Mouse (Mus musculus): ENCODE measurements around the gene Adora2a. TPM values are rescaled to one million over a fixed set of nuclear protein-coding genes. Genes with fewer than 3 reads are reported as not detected.
A peak's percentile ranks its signal among the peaks of the same experiment; 100 is the strongest.
"Not testable (repeated sequence)": the region's sequence is repeated elsewhere in the genome, so short reads cannot be mapped to it uniquely, and the experiment has no call there.

Gene Adora2a
- polyA plus RNA-seq, 1 experiment from 2014 or later = 5.2 TPM

- Histone ChIP-seq H3K4me2 (ENCODE audit: low read length) (no peak overlapping the region), H3K27me3 (ENCODE audit: insufficient read depth, low read length) (no peaks in the 10 kb centered on the region), H3K4me1 (replicated peaks; ENCODE audit: insufficient read depth, low read length) (no peaks in the 10 kb centered on the region), H3K27ac (no peak overlapping the region), H3K9me3 (replicated peaks; ENCODE audit: low read length) (no peaks in the 10 kb centered on the region), H3K36me3 (ENCODE audit: insufficient read depth, low read length) (no peaks in the 10 kb centered on the region), H3K9ac (ENCODE audit: low read depth, low read length) (no peak overlapping the region), H3K4me3 (replicated peaks; ENCODE audit: low read depth, low read length) (no peak overlapping the region)
- DNase-seq (ENCODE audit: low spot score) (no peak), ATAC-seq (replicated peaks; ENCODE audit: low FRiP score, low read depth) (no peak)
- 67% methylated on average over 2 of the region's 2 CpGs for WGBS
- no peak for TF ChIP-seq CTCF (IDR thresholded peaks at IDR 0.05; ENCODE audit: low read depth)
These were observed 28.6 kb downstream of the Adora2a start for GRCm38 (mm10) chr10:75345265-75345664.

DNA sequence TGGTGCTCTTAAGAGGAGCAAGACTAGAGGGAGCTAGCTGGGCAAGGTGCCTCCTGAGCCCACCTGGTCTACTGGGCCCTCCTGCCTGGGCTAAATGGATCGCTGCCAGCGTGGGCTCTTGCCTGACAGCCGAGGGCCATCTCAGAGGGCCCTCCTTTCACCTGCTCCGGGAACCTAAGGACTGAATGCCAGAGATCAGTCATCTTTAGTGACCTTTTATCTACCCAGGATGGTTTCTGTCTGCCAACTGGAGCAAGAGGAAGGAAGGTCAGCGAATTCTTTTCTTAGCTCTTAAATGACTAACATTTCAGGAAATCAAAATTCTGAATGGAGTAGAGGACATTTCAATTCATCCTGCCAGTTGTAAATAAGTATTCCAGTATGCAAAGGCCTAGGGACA is 33.9 kb downstream of the Adora2a start:
- Histone ChIP-seq H3K27ac (no peak overlapping the region), H3K4me2 (ENCODE audit: low read length) (no peak overlapping the region), H3K9ac (ENCODE audit: low read depth, low read length) (no peak overlapping the region), H3K4me1 (replicated peaks; ENCODE audit: insufficient read depth, low read length) (no peaks in the 10 kb centered on the region), H3K36me3 (ENCODE audit: insufficient read depth, low read length) (no peaks in the 10 kb centered on the region), H3K27me3 (ENCODE audit: insufficient read depth, low read length) (no peaks in the 10 kb centered on the region), H3K4me3 (replicated peaks; ENCODE audit: low read depth, low read length) (no peak overlapping the region), H3K9me3 (replicated peaks; ENCODE audit: low read length) (no peaks in the 10 kb centered on the region)
- WGBS = 75% methylated on average over 5 of the region's 5 CpGs
- DNase-seq (ENCODE audit: low spot score) (no peak), ATAC-seq (replicated peaks; ENCODE audit: low FRiP score, low read depth) (no peak)
- no peak for TF ChIP-seq CTCF (IDR thresholded peaks at IDR 0.05; ENCODE audit: low read depth)

- Histone ChIP-seq H3K9me3 (replicated peaks; ENCODE audit: low read length) (no peaks in the 10 kb centered on the region), H3K27ac (no peak overlapping the region), H3K27me3 (ENCODE audit: insufficient read depth, low read length) (no peaks in the 10 kb centered on the region), H3K9ac (ENCODE audit: low read depth, low read length) (no peak overlapping the region), H3K36me3 (ENCODE audit: insufficient read depth, low read length) (no peaks in the 10 kb centered on the region), H3K4me3 (replicated peaks; ENCODE audit: low read depth, low read length) (no peak overlapping the region), H3K4me2 (ENCODE audit: low read length) (no peak overlapping the region), H3K4me1 (replicated peaks; ENCODE audit: insufficient read depth, low read length) (no peaks in the 10 kb centered on the region)
- WGBS = 94% methylated on average over 12 of the region's 12 CpGs
- no peak for DNase-seq (ENCODE audit: low spot score)
- TF ChIP-seq CTCF (IDR thresholded peaks at IDR 0.05; ENCODE audit: low read depth) = no peak
- ATAC-seq (replicated peaks; ENCODE audit: low FRiP score, low read depth) = no peak
These were observed 35.9 kb downstream of the Adora2a start for GRCm38 (mm10) chr10:75352541-75352940.

DNA sequence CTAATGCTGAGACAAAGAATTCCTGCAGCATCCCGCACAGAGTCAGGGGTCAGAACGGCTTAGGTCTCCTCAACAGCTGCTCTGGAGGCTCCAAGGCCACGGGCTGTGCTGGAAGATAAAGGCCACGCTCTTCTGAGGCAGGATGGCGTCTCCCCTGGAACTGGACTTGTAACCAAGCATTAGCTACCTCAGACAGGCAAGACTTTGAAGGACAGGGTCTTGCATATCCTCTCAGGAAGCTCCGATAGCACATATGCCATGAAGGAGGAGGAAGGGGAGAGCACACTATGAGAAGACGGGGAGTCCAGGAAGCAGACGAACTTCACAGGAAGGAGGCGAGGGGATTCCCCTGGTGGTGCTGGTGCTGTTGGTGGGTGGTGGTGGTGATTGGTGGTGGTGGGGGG is 37.2 kb downstream of the Adora2a start:
- H3K27ac ChIP-seq; H3K4me3 ChIP-seq (replicated peaks; ENCODE audit: low read depth, low read length); ATAC-seq (replicated peaks; ENCODE audit: low FRiP score, low read depth); H3K4me1 ChIP-seq (replicated peaks; ENCODE audit: insufficient read depth, low read length); H3K9ac ChIP-seq (ENCODE audit: low read depth, low read length); DNase-seq (ENCODE audit: low spot score); H3K27me3 ChIP-seq (ENCODE audit: insufficient read depth, low read length); H3K4me2 ChIP-seq (ENCODE audit: low read length); H3K36me3 ChIP-seq (ENCODE audit: insufficient read depth, low read length); H3K9me3 ChIP-seq (replicated peaks; ENCODE audit: low read length): not testable (repeated sequence)
- WGBS = 59% methylated on average over 9 of the region's 9 CpGs

DNA sequence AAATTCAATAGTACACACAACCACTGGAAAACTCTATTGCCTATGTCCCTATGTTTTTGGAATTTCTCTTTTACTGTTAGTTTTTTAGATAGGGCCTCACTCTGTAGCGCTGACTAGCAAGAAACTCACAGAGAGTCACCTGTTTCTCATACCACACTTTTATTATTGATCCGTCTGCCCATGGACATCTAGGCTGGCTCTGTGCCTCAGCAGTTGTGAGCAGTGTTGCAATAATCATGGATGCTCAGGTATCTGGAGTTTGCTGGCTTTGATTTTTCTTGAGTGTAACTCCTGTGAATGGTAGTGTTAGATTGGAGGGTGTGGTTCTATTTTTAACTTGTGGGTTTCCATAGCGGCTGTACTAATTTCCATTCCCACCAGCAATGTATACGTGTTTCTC is 38.7 kb downstream of the Adora2a start:
- Histone ChIP-seq H3K36me3 (ENCODE audit: insufficient read depth, low read length) (no peaks in the 10 kb centered on the region), H3K27me3 (ENCODE audit: insufficient read depth, low read length) (no peaks in the 10 kb centered on the region), H3K9me3 (replicated peaks; ENCODE audit: low read length) (no peaks in the 10 kb centered on the region), H3K9ac (ENCODE audit: low read depth, low read length) (no peak overlapping the region), H3K4me2 (ENCODE audit: low read length) (no peak overlapping the region), H3K4me1 (replicated peaks; ENCODE audit: insufficient read depth, low read length) (no peaks in the 10 kb centered on the region), H3K27ac (no peak overlapping the region), H3K4me3 (replicated peaks; ENCODE audit: low read depth, low read length) (no peak overlapping the region)
- no peak for DNase-seq (ENCODE audit: low spot score)
- TF ChIP-seq CTCF (IDR thresholded peaks at IDR 0.05; ENCODE audit: low read depth) = no peak
- WGBS = 83% methylated on average over 4 of the region's 4 CpGs
- no peak for ATAC-seq (replicated peaks; ENCODE audit: low FRiP score, low read depth)

DNA sequence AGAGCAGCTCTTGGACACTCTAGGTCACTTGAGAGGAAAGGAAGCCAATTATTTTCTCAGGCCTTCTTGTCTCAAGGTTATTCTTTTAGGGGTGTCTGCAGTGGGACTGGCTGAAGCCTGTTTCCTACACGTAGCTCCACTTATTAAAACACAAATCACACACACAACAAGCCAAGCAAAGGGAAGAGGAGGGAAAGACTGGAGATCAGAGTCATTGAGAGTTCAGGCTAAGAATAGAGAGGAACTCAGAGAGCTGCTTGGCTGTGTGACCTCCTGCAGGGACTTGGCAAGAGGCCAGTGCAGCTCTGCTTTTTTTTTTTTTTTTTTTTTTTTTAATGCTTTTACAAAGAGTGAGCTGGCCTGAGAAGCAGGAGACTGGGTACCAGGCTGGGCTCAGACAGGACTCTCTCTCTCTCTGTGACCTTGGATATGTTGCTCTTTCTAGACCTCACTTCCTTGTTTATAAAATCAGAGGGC is 47.6 kb downstream of the Adora2a start:
- H3K9ac ChIP-seq (ENCODE audit: low read depth, low read length); H3K9me3 ChIP-seq (replicated peaks; ENCODE audit: low read length); H3K27me3 ChIP-seq (ENCODE audit: insufficient read depth, low read length); H3K4me3 ChIP-seq (replicated peaks; ENCODE audit: low read depth, low read length); H3K36me3 ChIP-seq (ENCODE audit: insufficient read depth, low read length); H3K4me1 ChIP-seq (replicated peaks; ENCODE audit: insufficient read depth, low read length); H3K4me2 ChIP-seq (ENCODE audit: low read length): not testable (repeated sequence)
- peak; percentile 57; the same call in 1 of the 2 replicates for ATAC-seq (replicated peaks; ENCODE audit: low FRiP score, low read depth)
- WGBS = 21% methylated on average over 1 of the region's 1 CpGs
- DNase-seq (ENCODE audit: low spot score) = peak; percentile 78
- H3K27ac ChIP-seq = peak overlapping the region; percentile 64

DNA sequence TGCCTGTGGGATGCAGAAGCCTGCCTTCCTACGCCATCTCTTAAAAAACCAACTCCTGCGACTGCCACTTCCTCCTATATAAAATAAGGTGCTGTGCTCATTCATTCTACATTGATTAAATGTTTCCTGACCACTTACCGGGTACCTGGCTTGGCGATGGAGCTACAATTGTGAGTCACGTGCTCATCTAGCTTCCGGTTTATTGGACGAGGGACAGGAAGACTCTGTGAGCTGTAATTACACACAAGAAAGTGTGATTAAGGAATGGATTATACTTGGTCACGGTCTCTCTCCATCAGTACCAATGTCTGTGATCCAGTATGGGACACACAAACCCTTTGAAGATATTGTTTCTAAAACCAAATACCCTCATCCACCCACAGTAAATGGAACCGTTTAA is 48.1 kb downstream of the Adora2a start:
- WGBS = 75% methylated on average over 9 of the region's 9 CpGs
- no peaks in the 10 kb centered on the region for H3K9me3 ChIP-seq (replicated peaks; ENCODE audit: low read length)
- no peaks in the 10 kb centered on the region for H3K27me3 ChIP-seq (ENCODE audit: insufficient read depth, low read length)
- no peak overlapping the region for H3K4me2 ChIP-seq (ENCODE audit: low read length)
- H3K4me3 ChIP-seq (replicated peaks; ENCODE audit: low read depth, low read length) = no peak overlapping the region
- TF ChIP-seq CTCF (IDR thresholded peaks at IDR 0.05; ENCODE audit: low read depth) = no peak
- no peaks in the 10 kb centered on the region for H3K36me3 ChIP-seq (ENCODE audit: insufficient read depth, low read length)
- ATAC-seq (replicated peaks; ENCODE audit: low FRiP score, low read depth) (no peak), DNase-seq (ENCODE audit: low spot score) (no peak)
- 0 out of 2 replicates have a peak overlapping the region, but pooled peaks have one; percentile 64 for H3K27ac ChIP-seq
- H3K9ac ChIP-seq (ENCODE audit: low read depth, low read length) = no peak overlapping the region
- H3K4me1 ChIP-seq (replicated peaks; ENCODE audit: insufficient read depth, low read length) = no peaks in the 10 kb centered on the region
